Mouse (Mus musculus): Measurements from ENCODE around the gene Il13ra1. TPM values are rescaled to one million over a fixed set of nuclear protein-coding genes. Genes with fewer than 3 reads are reported as not detected.
A peak's percentile ranks its signal among the peaks of the same experiment; 100 is the strongest.

Gene Il13ra1
- total and polyA plus RNA-seq, 2 experiments from 2014 or later = 7.6 to 8.7 TPM

- no peak for DNase-seq (ENCODE audit: low spot score)
- H3K9ac ChIP-seq (replicated peaks; ENCODE audit: low read length) = no peak overlapping the region
- H3K9me3 ChIP-seq (ENCODE audit: low read length) = no peaks in the 10 kb centered on the region
- WGBS = 45% methylated on average over 6 of the region's 6 CpGs
- no peak overlapping the region for H3K27ac ChIP-seq
- 0 out of 2 replicates have a peak, but pooled peaks have one; percentile 56 for ATAC-seq
- no peaks in the 10 kb centered on the region for H3K4me1 ChIP-seq (ENCODE audit: insufficient read depth, low read length)
- H3K4me2 ChIP-seq (ENCODE audit: low read depth, low read length) = no peak overlapping the region
- no peak for TF ChIP-seq CTCF (IDR thresholded peaks at IDR 0.05; ENCODE audit: low read depth)
- no peak overlapping the region for H3K4me3 ChIP-seq (ENCODE audit: low read length)
- no peaks in the 10 kb centered on the region for H3K27me3 ChIP-seq (ENCODE audit: insufficient read depth, low read length)
- no peaks in the 10 kb centered on the region for H3K36me3 ChIP-seq (ENCODE audit: insufficient read depth, low read length)
These were observed 74.5 kb downstream of the Il13ra1 start for GRCm38 (mm10) chrX:36186443-36186842.

GRCm38 (mm10) chrX:36193951-36194350 is 82.0 kb downstream of the Il13ra1 start:
- peak; percentile 68 for DNase-seq (ENCODE audit: low spot score)
- 26% methylated on average over 6 of the region's 6 CpGs for WGBS

GRCm38 (mm10) chrX:36195736-36196525 is 84.0 kb downstream of the Il13ra1 start, which contains the start of gene Zcchc12:
Gene Zcchc12, plus strand, starts transcription at chrX:36195904.
- Histone ChIP-seq H3K27me3 (ENCODE audit: insufficient read depth, low read length) (no peaks in the 10 kb centered on the region), H3K9ac (replicated peaks; ENCODE audit: low read length) (peak within 1 kb of the TSS; percentile 50), H3K27ac (peak within 1 kb of the TSS; percentile 69), H3K36me3 (ENCODE audit: insufficient read depth, low read length) (no peaks in the 10 kb centered on the region), H3K9me3 (ENCODE audit: low read length) (no peaks in the 10 kb centered on the region), H3K4me1 (ENCODE audit: insufficient read depth, low read length) (no peaks in the 10 kb centered on the region), H3K4me3 (ENCODE audit: low read length) (peak within 1 kb of the TSS; percentile 39), H3K4me2 (ENCODE audit: low read depth, low read length) (peak within 1 kb of the TSS; percentile 52)
- DNase-seq (ENCODE audit: low spot score) = peak; percentile 79
- WGBS = 29% methylated on average over 28 of the region's 28 CpGs
- peak; percentile 84 for ATAC-seq
- no peak for TF ChIP-seq CTCF (IDR thresholded peaks at IDR 0.05; ENCODE audit: low read depth)

More at GRCm38 (mm10) chrX:36193951-36194350, 82.0 kb downstream of the Il13ra1 start:
- Histone ChIP-seq H3K36me3 (ENCODE audit: insufficient read depth, low read length) (no peaks in the 10 kb centered on the region), H3K9ac (replicated peaks; ENCODE audit: low read length) (no peak overlapping the region), H3K9me3 (ENCODE audit: low read length) (no peaks in the 10 kb centered on the region), H3K27me3 (ENCODE audit: insufficient read depth, low read length) (no peaks in the 10 kb centered on the region), H3K4me2 (ENCODE audit: low read depth, low read length) (no peak overlapping the region), H3K4me1 (ENCODE audit: insufficient read depth, low read length) (no peaks in the 10 kb centered on the region), H3K4me3 (ENCODE audit: low read length) (no peak overlapping the region), H3K27ac (peak overlapping the region; percentile 58)
- no peak for ATAC-seq
- TF ChIP-seq CTCF (IDR thresholded peaks at IDR 0.05; ENCODE audit: low read depth) = no peak

- WGBS = 79% methylated on average over 2 of the region's 2 CpGs
- H3K36me3 ChIP-seq (ENCODE audit: insufficient read depth, low read length) = no peaks in the 10 kb centered on the region
- TF ChIP-seq CTCF (IDR thresholded peaks at IDR 0.05; ENCODE audit: low read depth) = peak; percentile 21; the same call in 1 of the 2 replicates
- H3K9ac ChIP-seq (replicated peaks; ENCODE audit: low read length) = no peak overlapping the region
- H3K4me2 ChIP-seq (ENCODE audit: low read depth, low read length) = no peak overlapping the region
- no peaks in the 10 kb centered on the region for H3K27me3 ChIP-seq (ENCODE audit: insufficient read depth, low read length)
- DNase-seq (ENCODE audit: low spot score) = no peak
- no peak overlapping the region for H3K27ac ChIP-seq
- no peak for ATAC-seq
- no peaks in the 10 kb centered on the region for H3K9me3 ChIP-seq (ENCODE audit: low read length)
- no peak overlapping the region for H3K4me3 ChIP-seq (ENCODE audit: low read length)
- no peaks in the 10 kb centered on the region for H3K4me1 ChIP-seq (ENCODE audit: insufficient read depth, low read length)
These were observed 97.6 kb downstream of the Il13ra1 start for GRCm38 (mm10) chrX:36209554-36209953.

GRCm38 (mm10) chrX:36211216-36211615 is 99.3 kb downstream of the Il13ra1 start:
- no peaks in the 10 kb centered on the region for H3K36me3 ChIP-seq (ENCODE audit: insufficient read depth, low read length)
- no peak overlapping the region for H3K4me2 ChIP-seq (ENCODE audit: low read depth, low read length)
- no peaks in the 10 kb centered on the region for H3K4me1 ChIP-seq (ENCODE audit: insufficient read depth, low read length)
- H3K27ac ChIP-seq = no peak overlapping the region
- ATAC-seq (no peak), DNase-seq (ENCODE audit: low spot score) (no peak)
- H3K27me3 ChIP-seq (ENCODE audit: insufficient read depth, low read length) = no peaks in the 10 kb centered on the region
- TF ChIP-seq CTCF (IDR thresholded peaks at IDR 0.05; ENCODE audit: low read depth) = no peak
- H3K9ac ChIP-seq (replicated peaks; ENCODE audit: low read length) = no peak overlapping the region
- H3K9me3 ChIP-seq (ENCODE audit: low read length) = no peaks in the 10 kb centered on the region
- 79% methylated on average over 3 of the region's 3 CpGs for WGBS
- H3K4me3 ChIP-seq (ENCODE audit: low read length) = no peak overlapping the region

Other genes with a start within 250 kb of the Il13ra1 start
- gene Dock11, start 223.3 kb upstream of the Il13ra1 start, total RNA-seq (2014; rRNA removed) = 17.9 and 22.1 TPM in 2 replicates
- gene Dock11, start 223.3 kb upstream of the Il13ra1 start, polyA plus RNA-seq (2015; fragmentation: Nextera tagmentation; extraction: Ambion mirVana) = 7.0 and 7.8 TPM in 2 replicates
- 206 and 223 TPM in 2 replicates for gene Zcchc12, start 83.8 kb downstream of the Il13ra1 start, total RNA-seq (2014; rRNA removed)
- 370 and 387 TPM in 2 replicates for gene Zcchc12, start 83.8 kb downstream of the Il13ra1 start, polyA plus RNA-seq (2015; fragmentation: Nextera tagmentation; extraction: Ambion mirVana)
- gene Lonrf3, start 216.2 kb downstream of the Il13ra1 start, total RNA-seq (2014; rRNA removed) = 9.9 and 10.8 TPM in 2 replicates
- 0.91 and 1.1 TPM in 2 replicates for gene Lonrf3, start 216.2 kb downstream of the Il13ra1 start, polyA plus RNA-seq (2015; fragmentation: Nextera tagmentation; extraction: Ambion mirVana)